Mouse (Mus musculus): ENCODE results near the gene Edc4.

Edc4 gene

DNA sequence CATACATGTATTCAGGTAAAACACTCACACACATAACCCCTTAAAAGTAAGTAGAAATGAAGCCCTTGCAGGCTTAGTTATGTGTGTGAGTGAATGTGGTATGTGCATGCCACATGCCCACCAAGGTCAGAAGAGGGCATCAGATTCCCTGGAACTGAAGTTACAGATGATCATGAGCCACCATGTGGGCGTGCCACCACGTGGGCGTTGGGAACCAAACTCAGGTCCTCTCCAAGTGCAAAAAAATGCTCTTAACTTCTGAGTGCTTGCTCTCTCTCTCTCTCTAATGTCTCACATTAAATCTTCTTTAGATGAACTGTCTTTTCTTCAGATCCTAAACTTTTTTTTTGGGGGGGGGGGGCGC, 57.6 kb downstream of the Edc4 start, which contains the start of gene Psmb10:
Gene Psmb10 (minus strand): TSS at position 139 of the 364 bp plus-strand sequence.
- DNase-seq (ENCODE audit: low read depth in 1 of 2, low spot score in 2 of 2) = no peak

DNA sequence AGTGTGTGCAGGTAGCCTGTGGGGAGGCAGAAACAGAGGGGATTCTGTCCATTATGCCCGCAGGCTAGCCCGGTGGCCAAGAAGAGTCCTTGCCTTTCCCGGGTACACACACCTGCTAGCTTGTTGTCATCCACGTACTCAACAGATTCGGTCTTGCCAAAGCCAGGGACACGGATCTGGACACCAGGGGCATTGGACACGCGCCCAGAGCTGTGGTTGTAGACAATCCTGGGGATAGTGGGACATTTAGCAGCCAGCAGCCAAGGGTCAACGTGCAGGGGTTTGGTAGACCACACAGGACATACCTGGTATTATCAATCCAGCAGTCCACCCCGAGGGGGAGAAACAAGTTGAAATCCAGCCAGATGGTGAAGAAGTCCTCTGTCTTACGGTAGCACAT, 61.3 kb downstream of the Edc4 start:
- no peak for DNase-seq (ENCODE audit: low read depth in 1 of 2, low spot score in 2 of 2)

GRCm38 (mm10) chr8:105942542-105942941, 61.9 kb downstream of the Edc4 start:
- no peak for DNase-seq (ENCODE audit: low read depth in 1 of 2, low spot score in 2 of 2)

- no peak for DNase-seq (ENCODE audit: low read depth in 1 of 2, low spot score in 2 of 2)
Observed at GRCm38 (mm10) chr8:105943321-105943739, 62.6 kb downstream of the Edc4 start, which contains the start of gene Lcat. Gene Lcat, minus strand, starts transcription at chr8:105943382.
